Mouse (Mus musculus) ES-E14 (cell line): ENCODE measurements around the gene Prom2. TPM values are rescaled to one million over a fixed set of nuclear protein-coding genes. Genes with fewer than 3 reads are reported as not detected.

ENCODE experiments used
- DNase-seq: peaks from one replicate; pipeline ENCODE4 v3.0.0-alpha.2; 2013; ENCODE audit warnings: low read depth, low spot score
- H3K27ac ChIP-seq: 2 replicates; pipeline ENCODE4 v1.5.1; 2012; ENCODE audit warnings: low read depth, mild to moderate bottlenecking, low read length, moderate library complexity, mixed read lengths; ENCODE audit not compliant: poor library complexity, insufficient read depth, severe bottlenecking
- H3K36me3 ChIP-seq: 2 replicates; pipeline ENCODE4 v1.6.1; 2012; ENCODE audit warnings: mild to moderate bottlenecking, low read length, moderate library complexity, mixed read lengths; ENCODE audit not compliant: control insufficient read depth, poor library complexity, insufficient read depth, severe bottlenecking
- H3K4me1 ChIP-seq, 2 experiments: fragments of 150-350 bp in 1 of 2; sonication (generic) in 1 of 2; 2 replicates each; pipeline ENCODE4 v1.6.1; 2012; ENCODE audit warnings: low read length in 2 of 2, mild to moderate bottlenecking in 1 of 2, mixed read lengths in 1 of 2; ENCODE audit not compliant: control insufficient read depth in 2 of 2, insufficient read depth in 2 of 2, poor library complexity in 1 of 2
- H3K4me3 ChIP-seq, 2 experiments: fragments of 150-350 bp in 1 of 2; sonication (generic) in 1 of 2; 2 replicates each; pipeline ENCODE4 v1.5.1; 2012; ENCODE audit warnings: low read length in 2 of 2, low read depth in 1 of 2, mild to moderate bottlenecking in 1 of 2, mixed read lengths in 1 of 2; ENCODE audit not compliant: insufficient read depth in 1 of 2, poor library complexity in 1 of 2, severe bottlenecking in 1 of 2
- H3K9ac ChIP-seq: 2 replicates; pipeline ENCODE4 v1.6.1; 2012; ENCODE audit warnings: low read depth, mild to moderate bottlenecking, low read length, mixed read lengths; ENCODE audit not compliant: poor library complexity, insufficient read depth, severe bottlenecking
- H3K9me3 ChIP-seq: fragments of 150-350 bp; sonication (generic); 2 replicates; pipeline ENCODE4 v1.6.1; 2012; ENCODE audit warnings: low read depth, mild to moderate bottlenecking, low read length; ENCODE audit not compliant: control insufficient read depth, insufficient read depth
- CHD2 ChIP-seq: IDR thresholded peaks from 2 replicates; pipeline ENCODE4 v1.6.1; 2014; ENCODE audit warnings: mild to moderate bottlenecking, low read depth, low read length, inconsistent platforms
- HCFC1 ChIP-seq: IDR thresholded peaks from 2 replicates; pipeline ENCODE4 v1.6.1; 2012; ENCODE audit warnings: low read length, inconsistent platforms, borderline replicate concordance; ENCODE audit not compliant: insufficient read depth
- MAFK ChIP-seq: IDR thresholded peaks from 2 replicates; pipeline ENCODE4 v1.6.1; 2014; ENCODE audit warnings: mild to moderate bottlenecking, low read depth, low read length, inconsistent platforms; ENCODE audit not compliant: insufficient read depth
- ZC3H11A ChIP-seq: IDR thresholded peaks from 2 replicates; pipeline ENCODE4 v1.6.1; 2012; ENCODE audit warnings: low read depth, mild to moderate bottlenecking, inconsistent platforms, low read length, borderline replicate concordance
- ZNF384 ChIP-seq: IDR thresholded peaks from 2 replicates; pipeline ENCODE4 v1.6.1; 2012; ENCODE audit warnings: low read depth, low read length, inconsistent platforms
- in situ Hi-C, 2 experiments: fragments of 600-800 bp; cut with MboI; formaldehyde crosslinking; loops; one replicate each; pipeline ENCODE4 v1.15.1; 2025; ENCODE audit warnings: low sequenced_read_pairs in 2 of 2, inconsistent platforms in 1 of 2; ENCODE audit not compliant: unreplicated experiment in 2 of 2
- total RNA-seq: library from RNA; depleted of rRNA; stranded (reverse); fragments of 300-350 nt; gene quantifications from 2 replicates; pipeline ENCODE4 v1.2.3, GENCODE M21; 2012

Gene Prom2
- total RNA-seq, 1 experiment: 0.45 TPM

DNA sequence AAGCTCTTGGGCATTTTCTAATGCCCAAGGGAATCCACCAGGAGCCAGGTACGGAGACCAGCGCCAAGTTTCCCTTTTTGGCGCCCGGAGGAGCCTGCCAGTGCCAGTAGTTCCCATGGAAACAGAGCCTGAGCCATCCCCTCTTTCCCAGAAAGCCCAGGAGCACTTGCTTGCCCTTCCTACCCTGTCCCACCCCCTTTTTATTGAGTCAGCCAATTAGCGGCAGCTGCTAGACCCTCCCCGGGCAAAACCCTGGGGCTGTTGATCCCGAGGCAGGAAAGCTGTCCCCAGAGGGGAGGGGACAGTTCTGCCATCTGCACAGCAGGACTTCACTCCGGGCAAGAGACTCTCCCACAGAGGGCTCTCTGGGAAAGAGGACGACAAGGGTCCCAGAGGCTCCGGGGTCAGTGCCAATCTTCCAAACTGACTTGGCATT lies 19.2 kb downstream of the Prom2 start, which contains the start of gene Kcnip3:
Gene Kcnip3 (minus strand): TSS at position 89 of the 436 bp plus-strand sequence.
- no peaks in the 10 kb centered on the region for H3K9me3 ChIP-seq
- TF ChIP-seq CHD2: no peak
- no peak for TF ChIP-seq ZNF384
- TF ChIP-seq MAFK: peak; percentile 38; the same call in 1 of the 2 replicates
- no peak for TF ChIP-seq ZC3H11A
- no peak for TF ChIP-seq HCFC1
- DNase-seq: peak; percentile 46
- in situ Hi-C loops: no loop called here
- H3K36me3 ChIP-seq: no peaks in the 10 kb centered on the region
- H3K4me3 ChIP-seq: peak within 1 kb of the TSS; percentile 55 to 70
- no peak within 1 kb of the TSS for H3K27ac ChIP-seq
- H3K9ac ChIP-seq: peak within 1 kb of the TSS; percentile 46
- H3K4me1 ChIP-seq: peaks cover 0 to 2% of the 10 kb centered on the region in 2 experiments; a peak in 1 of 4 replicates

DNA sequence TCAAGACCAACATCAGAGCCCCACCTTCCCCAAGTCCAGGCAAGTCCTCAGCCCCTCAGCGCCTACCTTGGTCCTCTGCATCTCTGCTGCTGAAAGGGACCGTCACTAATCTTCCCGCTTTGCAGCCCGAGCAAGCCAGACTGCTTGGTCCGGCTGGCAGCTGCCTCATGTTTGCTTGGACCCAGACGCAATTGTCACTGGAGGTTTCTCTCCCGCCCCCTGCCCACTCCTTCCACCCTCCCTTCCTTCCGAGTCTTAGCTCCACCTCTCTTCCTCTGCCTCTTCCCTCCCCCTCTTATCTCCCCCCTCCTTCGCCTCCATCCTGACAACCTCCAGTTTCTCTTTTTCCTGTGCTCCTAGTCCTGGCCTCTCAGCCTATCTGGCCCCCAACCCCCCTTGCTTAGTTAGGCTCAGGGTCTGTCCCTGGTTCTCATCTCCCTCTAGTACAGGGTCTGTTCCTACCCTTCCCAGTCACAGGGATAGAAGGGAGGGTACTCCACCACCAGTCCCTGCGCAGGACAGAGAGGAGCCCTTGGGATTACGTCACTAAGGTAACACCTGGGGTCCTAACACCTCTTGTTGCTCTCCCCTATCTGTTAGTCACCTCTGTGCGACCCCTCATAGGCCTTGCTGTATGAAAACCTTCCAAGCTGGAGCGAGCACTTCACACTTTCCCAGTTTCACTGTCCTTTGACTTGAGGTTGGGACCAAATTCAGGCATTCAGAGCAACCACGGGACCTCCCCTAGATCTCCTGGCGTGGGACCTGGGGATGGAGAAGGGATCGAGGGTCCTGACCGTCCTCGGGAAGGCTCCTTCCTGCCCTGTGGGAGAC lies 19.9 kb downstream of the Prom2 start:
- Histone ChIP-seq H3K36me3 (no peaks in the 10 kb centered on the region), H3K27ac (no peak overlapping the region), H3K4me3 (peak overlapping the region; percentile 55 to 70), H3K4me1 (peaks cover 0 to 2% of the 10 kb centered on the region in 2 experiments; a peak in 1 of 4 replicates), H3K9me3 (no peaks in the 10 kb centered on the region), H3K9ac (peak overlapping the region; percentile 46)
- no peak for TF ChIP-seq MAFK
- TF ChIP-seq CHD2: no peak
- TF ChIP-seq HCFC1: no peak
- no peak for TF ChIP-seq ZNF384
- TF ChIP-seq ZC3H11A: no peak
- DNase-seq: peak; percentile 21
- in situ Hi-C loops: no loop called here

DNA sequence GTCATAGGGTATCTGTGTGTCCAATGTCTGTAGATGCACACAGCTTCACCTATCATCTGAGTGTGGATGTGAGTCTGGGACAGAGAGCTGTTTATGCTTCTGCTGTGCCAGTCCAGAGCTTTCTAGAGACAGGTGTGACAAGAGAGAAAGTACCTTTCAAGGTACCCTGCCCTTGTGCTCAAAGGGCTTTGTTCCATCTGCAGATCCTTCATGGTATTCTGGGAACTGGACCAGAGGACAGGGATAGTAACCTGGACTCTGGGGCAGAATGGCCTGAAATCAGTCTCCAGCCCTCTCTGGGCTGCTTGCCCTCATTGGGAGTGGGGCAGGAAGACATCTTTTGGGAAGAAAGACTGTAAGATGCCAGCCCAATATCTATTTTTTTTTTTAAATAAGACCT lies 21.1 kb downstream of the Prom2 start:
- Histone ChIP-seq H3K36me3 (no peaks in the 10 kb centered on the region), H3K27ac (no peak overlapping the region), H3K9me3 (no peaks in the 10 kb centered on the region), H3K4me3 (no peak overlapping the region), H3K9ac (no peak overlapping the region), H3K4me1 (peaks cover 0 to 2% of the 10 kb centered on the region in 2 experiments; a peak in 1 of 4 replicates)
- TF ChIP-seq CHD2: no peak
- in situ Hi-C loops: no loop called here
- DNase-seq: no peak

DNA sequence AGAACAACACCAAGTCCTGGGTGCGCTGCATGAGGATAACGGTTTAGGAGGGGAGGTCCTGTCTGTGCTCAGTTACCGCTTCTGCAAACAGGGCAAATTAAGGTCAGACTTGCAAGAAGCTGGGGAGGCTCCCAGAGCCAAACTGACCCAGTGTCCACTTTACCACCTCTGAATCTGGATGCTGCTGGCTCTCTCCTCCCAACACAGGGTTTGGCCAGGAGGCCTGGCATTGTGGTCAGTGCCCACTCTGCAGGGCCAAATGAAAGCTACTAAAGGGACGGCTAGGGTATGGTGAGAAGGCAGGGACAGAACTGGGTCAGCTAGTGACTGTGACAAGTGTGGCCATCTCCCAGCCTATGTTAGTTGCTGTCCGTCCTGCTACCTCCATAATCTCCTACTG lies 22.0 kb downstream of the Prom2 start:
- no peak overlapping the region for H3K27ac ChIP-seq
- peaks cover 0 to 2% of the 10 kb centered on the region in 2 experiments; a peak in 1 of 4 replicates for H3K4me1 ChIP-seq
- H3K9ac ChIP-seq: no peak overlapping the region
- in situ Hi-C loops: no loop called here
- H3K9me3 ChIP-seq: no peaks in the 10 kb centered on the region
- H3K4me3 ChIP-seq: no peak overlapping the region
- TF ChIP-seq CHD2: no peak
- TF ChIP-seq ZNF384: no peak
- no peak for TF ChIP-seq MAFK
- no peak for TF ChIP-seq HCFC1
- no peak for TF ChIP-seq ZC3H11A
- DNase-seq: no peak
- H3K36me3 ChIP-seq: no peaks in the 10 kb centered on the region
